Mouse (Mus musculus): ENCODE measurements around the gene Slc38a5. TPM values are rescaled to one million over a fixed set of nuclear protein-coding genes. Genes with fewer than 3 reads are reported as not detected.

Gene Slc38a5
- polyA plus RNA-seq, 1 experiment = 33.2 TPM

- Histone ChIP-seq H3K4me3 (ENCODE audit: extremely low read depth, insufficient read depth, insufficient read length) (no peak overlapping the region), H3K27me3 (ENCODE audit: control insufficient read depth, insufficient read depth, low read length) (no peaks in the 10 kb centered on the region), H3K27ac (ENCODE audit: insufficient read depth, low read length) (no peak overlapping the region), H3K36me3 (ENCODE audit: control insufficient read depth, insufficient read depth, low read length) (no peaks in the 10 kb centered on the region), H3K4me1 (ENCODE audit: control insufficient read depth, insufficient read depth, insufficient read length) (no peaks in the 10 kb centered on the region)
- no peak for DNase-seq (ENCODE audit: low read depth in 1 of 2, low spot score in 2 of 2)
- TF ChIP-seq POLR2A (IDR thresholded peaks at IDR 0.05; ENCODE audit: low read depth, low read length) (no peak), CTCF (IDR thresholded peaks at IDR 0.05; ENCODE audit: extremely low read depth, insufficient read depth, insufficient read length, insufficient replicate concordance) (no peak)
- WGBS = 27% methylated on average over 3 of the region's 6 CpGs
Observed at GRCm38 (mm10) chrX:8255807-8256206, 15.1 kb upstream of the Slc38a5 start.

- no peak for TF ChIP-seq POLR2A (IDR thresholded peaks at IDR 0.05; ENCODE audit: low read depth, low read length)
- no peak for TF ChIP-seq CTCF (IDR thresholded peaks at IDR 0.05; ENCODE audit: extremely low read depth, insufficient read depth, insufficient read length, insufficient replicate concordance)
- no peaks in the 10 kb centered on the region for H3K36me3 ChIP-seq (ENCODE audit: control insufficient read depth, insufficient read depth, low read length)
- H3K27ac ChIP-seq (ENCODE audit: insufficient read depth, low read length) = no peak overlapping the region
- no peak for DNase-seq (ENCODE audit: low read depth in 1 of 2, low spot score in 2 of 2)
- no peak overlapping the region for H3K4me3 ChIP-seq (ENCODE audit: extremely low read depth, insufficient read depth, insufficient read length)
- no peaks in the 10 kb centered on the region for H3K27me3 ChIP-seq (ENCODE audit: control insufficient read depth, insufficient read depth, low read length)
- H3K4me1 ChIP-seq (ENCODE audit: control insufficient read depth, insufficient read depth, insufficient read length) = no peaks in the 10 kb centered on the region
- 88% methylated on average over 12 of the region's 12 CpGs for WGBS
Observed at GRCm38 (mm10) chrX:8259478-8259877, 11.5 kb upstream of the Slc38a5 start.

GRCm38 (mm10) chrX:8263156-8263804, 7.7 kb upstream of the Slc38a5 start:
- Histone ChIP-seq H3K4me1 (ENCODE audit: control insufficient read depth, insufficient read depth, insufficient read length) (no peaks in the 10 kb centered on the region), H3K27ac (ENCODE audit: insufficient read depth, low read length) (no peak overlapping the region), H3K4me3 (ENCODE audit: extremely low read depth, insufficient read depth, insufficient read length) (no peak overlapping the region), H3K27me3 (ENCODE audit: control insufficient read depth, insufficient read depth, low read length) (no peaks in the 10 kb centered on the region), H3K36me3 (ENCODE audit: control insufficient read depth, insufficient read depth, low read length) (no peaks in the 10 kb centered on the region)
- WGBS = 81% methylated on average over 5 of the region's 5 CpGs
- DNase-seq (ENCODE audit: low read depth in 1 of 2, low spot score in 2 of 2) = no peak
- TF ChIP-seq POLR2A (IDR thresholded peaks at IDR 0.05; ENCODE audit: low read depth, low read length) (no peak), CTCF (IDR thresholded peaks at IDR 0.05; ENCODE audit: extremely low read depth, insufficient read depth, insufficient read length, insufficient replicate concordance) (no peak)

GRCm38 (mm10) chrX:8264222-8264621, 6.7 kb upstream of the Slc38a5 start:
- Histone ChIP-seq H3K4me3 (ENCODE audit: extremely low read depth, insufficient read depth, insufficient read length) (no peak overlapping the region), H3K4me1 (ENCODE audit: control insufficient read depth, insufficient read depth, insufficient read length) (no peaks in the 10 kb centered on the region), H3K27ac (ENCODE audit: insufficient read depth, low read length) (no peak overlapping the region), H3K27me3 (ENCODE audit: control insufficient read depth, insufficient read depth, low read length) (no peaks in the 10 kb centered on the region), H3K36me3 (ENCODE audit: control insufficient read depth, insufficient read depth, low read length) (no peaks in the 10 kb centered on the region)
- no peak for TF ChIP-seq POLR2A (IDR thresholded peaks at IDR 0.05; ENCODE audit: low read depth, low read length)
- TF ChIP-seq CTCF (IDR thresholded peaks at IDR 0.05; ENCODE audit: extremely low read depth, insufficient read depth, insufficient read length, insufficient replicate concordance) = no peak
- DNase-seq (ENCODE audit: low read depth in 1 of 2, low spot score in 2 of 2) = no peak
- 79% methylated on average over 3 of the region's 3 CpGs for WGBS

GRCm38 (mm10) chrX:8272000-8272399, 1.1 kb downstream of the Slc38a5 start:
- no peak for DNase-seq (ENCODE audit: low read depth in 1 of 2, low spot score in 2 of 2)
- WGBS = 27% methylated on average over 10 of the region's 10 CpGs
- no peaks in the 10 kb centered on the region for H3K27me3 ChIP-seq (ENCODE audit: control insufficient read depth, insufficient read depth, low read length)
- H3K27ac ChIP-seq (ENCODE audit: insufficient read depth, low read length) = no peak overlapping the region
- no peak for TF ChIP-seq POLR2A (IDR thresholded peaks at IDR 0.05; ENCODE audit: low read depth, low read length)
- TF ChIP-seq CTCF (IDR thresholded peaks at IDR 0.05; ENCODE audit: extremely low read depth, insufficient read depth, insufficient read length, insufficient replicate concordance) = no peak
- no peaks in the 10 kb centered on the region for H3K4me1 ChIP-seq (ENCODE audit: control insufficient read depth, insufficient read depth, insufficient read length)
- H3K4me3 ChIP-seq (ENCODE audit: extremely low read depth, insufficient read depth, insufficient read length) = no peak overlapping the region
- no peaks in the 10 kb centered on the region for H3K36me3 ChIP-seq (ENCODE audit: control insufficient read depth, insufficient read depth, low read length)

- WGBS = 95% methylated on average over 5 of the region's 5 CpGs
- no peak overlapping the region for H3K27ac ChIP-seq (ENCODE audit: insufficient read depth, low read length)
- DNase-seq (ENCODE audit: low read depth in 1 of 2, low spot score in 2 of 2) = no peak
- TF ChIP-seq CTCF (IDR thresholded peaks at IDR 0.05; ENCODE audit: extremely low read depth, insufficient read depth, insufficient read length, insufficient replicate concordance) (no peak), POLR2A (IDR thresholded peaks at IDR 0.05; ENCODE audit: low read depth, low read length) (no peak)
- H3K4me3 ChIP-seq (ENCODE audit: extremely low read depth, insufficient read depth, insufficient read length) = no peak overlapping the region
- H3K4me1 ChIP-seq (ENCODE audit: control insufficient read depth, insufficient read depth, insufficient read length) = no peaks in the 10 kb centered on the region
- no peaks in the 10 kb centered on the region for H3K36me3 ChIP-seq (ENCODE audit: control insufficient read depth, insufficient read depth, low read length)
- H3K27me3 ChIP-seq (ENCODE audit: control insufficient read depth, insufficient read depth, low read length) = no peaks in the 10 kb centered on the region
Observed at GRCm38 (mm10) chrX:8274056-8274455, 3.1 kb downstream of the Slc38a5 start.

GRCm38 (mm10) chrX:8288621-8289020, 17.7 kb downstream of the Slc38a5 start:
- Histone ChIP-seq H3K27ac (ENCODE audit: insufficient read depth, low read length) (no peak overlapping the region), H3K4me3 (ENCODE audit: extremely low read depth, insufficient read depth, insufficient read length) (no peak overlapping the region), H3K27me3 (ENCODE audit: control insufficient read depth, insufficient read depth, low read length) (no peaks in the 10 kb centered on the region), H3K36me3 (ENCODE audit: control insufficient read depth, insufficient read depth, low read length) (no peaks in the 10 kb centered on the region), H3K4me1 (ENCODE audit: control insufficient read depth, insufficient read depth, insufficient read length) (no peaks in the 10 kb centered on the region)
- DNase-seq (ENCODE audit: low read depth in 1 of 2, low spot score in 2 of 2) = no peak
- WGBS = 83% methylated on average over 5 of the region's 5 CpGs
- no peak for TF ChIP-seq POLR2A (IDR thresholded peaks at IDR 0.05; ENCODE audit: low read depth, low read length)
- TF ChIP-seq CTCF (IDR thresholded peaks at IDR 0.05; ENCODE audit: extremely low read depth, insufficient read depth, insufficient read length, insufficient replicate concordance) = no peak
